Mouse (Mus musculus) forebrain, embryonic 11.5 days (tissue): Measurements from ENCODE around the gene Topors. TPM values are rescaled to one million over a fixed set of nuclear protein-coding genes. Genes with fewer than 3 reads are reported as not detected.

Experiments used
- ATAC-seq: fragments of 200-750 bp; cut with Nextera tagmentation; replicated peaks from 2 replicates; pipeline ENCODE4 v1.8.0; 2017; ENCODE audit warnings: moderate TSS enrichment; ENCODE audit not compliant: low FRiP score
- DNase-seq: peaks from one replicate; pipeline ENCODE4 v3.0.0-alpha.2; 2017; ENCODE audit warnings: low spot score
- H3K27ac ChIP-seq: fragments of 300-500 bp; sonication (generic); 2 replicates; pipeline ENCODE4 v1.5.1; 2014; ENCODE audit warnings: low read depth, low read length
- H3K27me3 ChIP-seq: fragments of 300-500 bp; sonication (generic); 2 replicates; pipeline ENCODE4 v1.6.1; 2014; ENCODE audit warnings: mild to moderate bottlenecking, low read length, mixed read lengths; ENCODE audit not compliant: control insufficient read depth, insufficient read depth
- H3K36me3 ChIP-seq: fragments of 300-500 bp; sonication (generic); 2 replicates; pipeline ENCODE4 v1.6.1; 2014; ENCODE audit warnings: mild to moderate bottlenecking, low read length, moderate library complexity, mixed read lengths; ENCODE audit not compliant: control insufficient read depth, insufficient read depth
- H3K4me1 ChIP-seq: fragments of 300-500 bp; sonication (generic); replicated peaks from 2 replicates; pipeline ENCODE4 v1.6.1; 2014; ENCODE audit warnings: low read length, mixed read lengths; ENCODE audit not compliant: control insufficient read depth, insufficient read depth
- H3K4me2 ChIP-seq: fragments of 300-500 bp; sonication (generic); 2 replicates; pipeline ENCODE4 v1.6.1; 2014; ENCODE audit warnings: low read depth, mild to moderate bottlenecking, low read length, moderate library complexity, mixed read lengths; ENCODE audit not compliant: severe bottlenecking
- H3K4me3 ChIP-seq: fragments of 300-500 bp; sonication (generic); 2 replicates; pipeline ENCODE4 v1.5.1; 2014; ENCODE audit warnings: low read depth, low read length
- H3K9ac ChIP-seq: fragments of 300-500 bp; sonication (generic); 2 replicates; pipeline ENCODE4 v1.6.1; 2014; ENCODE audit warnings: low read length
- H3K9me3 ChIP-seq: fragments of 300-500 bp; sonication (generic); 2 replicates; pipeline ENCODE4 v1.6.1; 2016; ENCODE audit warnings: low read length, mixed read lengths; ENCODE audit not compliant: control insufficient read depth
- WGBS: fragments of 180-500 bp; shearing (Covaris S2); extraction: QIAGEN DNeasy Blood & Tissue Kit; methylation state at CpG from one replicate; pipeline ENCODE4 v1.1.7; 2014; 5-methylcytosine and 5-hydroxymethylcytosine counted together
- polyA plus RNA-seq: library from polyadenylated mRNA; unstranded; fragments of >200 nt; fragmentation: Nextera tagmentation; extraction: Ambion mirVana; gene quantifications from 2 replicates; pipeline ENCODE4 v1.2.1, GENCODE M21; 2014

The Topors gene
- 51.3 and 54.2 TPM in 2 replicates for polyA plus RNA-seq

DNA sequence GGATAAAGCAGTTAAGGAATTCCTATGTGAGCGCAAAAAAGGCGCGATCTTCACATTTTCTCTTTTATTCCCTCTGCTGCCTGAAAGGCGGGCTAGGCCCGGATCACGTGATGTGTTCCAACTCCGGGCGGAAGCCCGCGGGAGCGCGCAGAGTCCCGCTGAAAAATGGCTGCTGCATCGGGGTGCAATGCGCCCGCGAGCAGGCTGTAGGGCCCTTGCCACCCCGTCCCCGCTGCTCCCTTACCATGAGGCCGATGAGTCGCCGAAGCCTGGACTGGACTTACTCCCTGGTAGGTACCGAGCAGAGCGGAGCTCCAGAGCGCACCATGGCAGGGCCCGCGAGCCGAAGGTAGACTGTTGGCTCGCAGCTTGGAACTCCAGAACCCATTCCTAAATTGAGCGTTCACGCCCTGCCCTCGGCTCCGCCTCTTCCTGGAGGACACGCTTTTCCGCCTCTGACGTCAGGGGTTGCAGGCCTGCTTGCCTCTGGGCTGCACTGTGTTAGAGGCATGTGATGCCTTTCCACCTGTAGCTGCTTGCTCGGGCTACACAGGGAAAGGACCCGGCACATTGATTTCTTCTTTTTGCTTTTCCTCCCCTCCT lies at the start of gene Topors, which contains the start of gene Smim27:
Gene Topors (minus strand): TSS at position 421 of the 603 bp plus-strand sequence.
Gene Smim27 (plus strand): TSS at position 150 of the 603 bp plus-strand sequence.
- Histone ChIP-seq H3K4me3 (peak within 1 kb of the TSS; percentile 79), H3K36me3 (no peaks in the 10 kb centered on the region; the same call in 1 of the 2 replicates), H3K27me3 (no peaks in the 10 kb centered on the region), H3K9ac (peak within 1 kb of the TSS; percentile 62), H3K9me3 (no peaks in the 10 kb centered on the region), H3K27ac (peak within 1 kb of the TSS; percentile 92), H3K4me2 (peak within 1 kb of the TSS; percentile 81), H3K4me1 (peaks cover 8% of the 10 kb centered on the region; the same call in 1 of the 2 replicates)
- ATAC-seq (peak; percentile 94), DNase-seq (peak; percentile 96)
- under 1% methylated on average over 38 of the region's 38 CpGs for whole genome bisulfite sequencing

DNA sequence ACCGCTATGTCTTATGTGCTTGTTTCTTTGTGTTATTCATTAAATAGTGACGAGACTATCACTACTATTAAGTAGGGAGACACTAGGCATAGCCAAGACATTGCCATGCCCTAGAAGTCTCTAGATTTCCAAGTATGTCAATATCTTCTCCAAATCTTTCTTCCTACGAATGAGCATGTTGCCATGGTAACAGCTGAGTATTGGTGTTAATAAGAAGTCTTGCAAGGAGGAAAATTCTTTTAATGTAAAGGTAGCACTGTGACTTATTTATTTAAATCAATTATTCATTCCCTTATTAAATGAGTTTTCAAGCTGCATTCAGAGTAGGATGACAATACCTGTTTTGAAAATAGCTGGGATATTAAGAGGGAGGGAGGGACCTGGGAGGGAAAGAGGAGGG lies 47.8 kb upstream of the Topors start:
- Histone ChIP-seq H3K9ac (no peak overlapping the region), H3K9me3 (no peaks in the 10 kb centered on the region), H3K36me3 (no peaks in the 10 kb centered on the region), H3K27me3 (no peaks in the 10 kb centered on the region), H3K27ac (no peak overlapping the region), H3K4me1 (no peaks in the 10 kb centered on the region), H3K4me3 (no peak overlapping the region), H3K4me2 (no peak overlapping the region)
- ATAC-seq (no peak), DNase-seq (no peak)
- 81% methylated on average over 3 of the region's 3 CpGs for WGBS

DNA sequence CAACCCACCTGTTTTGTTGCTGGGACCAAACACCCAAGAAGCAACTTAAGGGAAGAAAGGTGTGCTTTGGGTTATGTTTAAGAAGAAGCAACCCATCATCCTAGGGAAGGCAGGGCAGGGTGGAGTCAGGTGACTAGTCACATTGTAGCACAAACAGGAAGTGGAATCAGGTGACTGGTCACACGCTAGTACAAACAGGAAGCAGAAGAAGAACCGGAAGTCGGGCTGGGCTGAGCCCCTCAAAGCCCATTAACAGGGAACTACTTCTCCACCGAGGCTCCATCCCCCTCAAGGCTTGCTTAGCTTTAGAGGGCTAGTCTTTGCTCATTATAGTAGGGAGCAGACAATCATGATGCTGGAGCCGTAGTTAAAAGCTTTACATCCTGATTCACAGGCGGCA lies 43.4 kb upstream of the Topors start:
- no peak overlapping the region for H3K9ac ChIP-seq
- DNase-seq (no peak), ATAC-seq (no peak)
- H3K36me3 ChIP-seq: no peaks in the 10 kb centered on the region
- 79% methylated on average over 6 of the region's 6 CpGs for WGBS
- no peaks in the 10 kb centered on the region for H3K27me3 ChIP-seq
- no peak overlapping the region for H3K4me2 ChIP-seq
- no peaks in the 10 kb centered on the region for H3K9me3 ChIP-seq
- no peaks in the 10 kb centered on the region for H3K4me1 ChIP-seq
- no peak overlapping the region for H3K27ac ChIP-seq
- no peak overlapping the region for H3K4me3 ChIP-seq

DNA sequence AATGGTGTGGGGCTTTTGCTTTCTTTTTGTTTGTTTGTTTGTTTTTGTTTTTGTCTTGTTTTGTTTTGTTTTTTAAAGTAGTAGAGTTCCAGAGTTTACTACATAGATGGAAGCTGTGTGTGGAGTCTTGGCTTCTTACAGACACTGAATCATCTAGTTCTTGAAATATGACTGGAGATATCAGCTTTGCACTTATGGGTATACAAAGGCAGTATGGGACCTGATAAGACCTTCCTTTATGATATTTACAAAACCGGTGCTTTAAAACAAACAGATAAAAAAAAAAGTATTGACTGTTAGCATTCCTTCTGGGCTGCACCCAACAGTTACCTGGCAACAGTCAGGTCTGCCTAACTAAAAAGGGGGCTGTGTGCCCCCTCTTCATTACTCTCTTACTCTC lies 42.6 kb upstream of the Topors start:
- H3K9me3 ChIP-seq: no peaks in the 10 kb centered on the region
- H3K36me3 ChIP-seq: no peaks in the 10 kb centered on the region
- H3K27ac ChIP-seq: no peak overlapping the region
- H3K4me2 ChIP-seq: no peak overlapping the region
- no peak overlapping the region for H3K9ac ChIP-seq
- ATAC-seq (no peak), DNase-seq (no peak)
- H3K4me3 ChIP-seq: no peak overlapping the region
- no peaks in the 10 kb centered on the region for H3K4me1 ChIP-seq
- 89% methylated on average over 1 of the region's 1 CpGs for WGBS
- no peaks in the 10 kb centered on the region for H3K27me3 ChIP-seq

DNA sequence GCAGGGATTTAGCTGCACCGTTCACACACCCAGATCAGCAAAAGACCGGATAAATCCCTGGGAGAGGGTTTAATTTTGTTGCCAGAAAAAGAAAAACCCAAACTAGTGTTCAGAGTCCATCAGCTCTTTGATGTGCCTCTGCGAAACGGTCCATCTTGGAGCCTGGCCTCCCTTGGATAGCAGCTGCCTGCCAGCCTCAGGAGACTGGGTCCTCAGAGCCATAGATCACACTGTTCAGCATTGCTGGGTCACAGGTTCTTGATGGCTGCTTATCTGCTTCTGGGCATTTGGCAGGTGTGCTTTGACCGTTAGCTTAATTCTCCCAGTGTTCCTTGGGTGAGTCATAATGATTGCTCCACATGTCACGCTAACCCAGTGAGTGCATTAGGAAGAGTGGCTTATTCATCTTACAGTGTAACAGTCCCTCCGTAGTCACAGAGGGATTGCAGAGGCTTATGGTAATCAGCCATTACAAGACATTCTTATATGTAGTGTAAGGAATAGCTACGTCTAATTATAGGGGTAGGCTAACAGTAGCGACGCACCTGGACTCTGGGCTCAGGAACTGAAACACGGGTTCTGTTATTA lies 41.2 kb upstream of the Topors start:
- no peak overlapping the region for H3K4me3 ChIP-seq
- H3K4me2 ChIP-seq: no peak overlapping the region
- DNase-seq (no peak), ATAC-seq (no peak)
- H3K9ac ChIP-seq: no peak overlapping the region
- no peaks in the 10 kb centered on the region for H3K9me3 ChIP-seq
- WGBS: 86% methylated on average over 11 of the region's 11 CpGs
- H3K36me3 ChIP-seq: no peaks in the 10 kb centered on the region
- H3K4me1 ChIP-seq: no peaks in the 10 kb centered on the region
- no peak overlapping the region for H3K27ac ChIP-seq
- H3K27me3 ChIP-seq: no peaks in the 10 kb centered on the region

DNA sequence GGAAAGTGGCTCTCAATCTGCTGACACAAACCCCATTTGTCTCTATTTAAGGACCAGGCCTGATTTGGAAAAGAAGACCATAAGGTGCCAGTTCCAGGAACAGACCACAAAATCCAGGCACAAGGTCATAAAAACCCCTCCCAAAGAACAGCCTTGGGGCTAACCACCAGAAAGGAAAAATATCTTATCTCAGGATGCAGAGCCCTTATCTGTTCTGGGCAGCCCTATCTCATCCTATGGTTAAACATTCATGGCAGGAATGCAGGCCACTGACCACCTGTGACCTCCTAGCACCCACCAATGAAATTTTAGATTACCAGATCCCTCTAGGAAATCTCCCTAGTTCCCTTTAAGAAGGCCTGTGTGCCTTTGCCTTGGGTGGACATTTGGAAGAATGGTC lies 40.0 kb upstream of the Topors start:
- DNase-seq (no peak), ATAC-seq (no peak)
- H3K27me3 ChIP-seq: no peaks in the 10 kb centered on the region
- no peaks in the 10 kb centered on the region for H3K4me1 ChIP-seq
- H3K36me3 ChIP-seq: no peaks in the 10 kb centered on the region
- no peak overlapping the region for H3K27ac ChIP-seq
- H3K9ac ChIP-seq: no peak overlapping the region
- H3K4me3 ChIP-seq: no peak overlapping the region
- no peaks in the 10 kb centered on the region for H3K9me3 ChIP-seq
- H3K4me2 ChIP-seq: no peak overlapping the region

DNA sequence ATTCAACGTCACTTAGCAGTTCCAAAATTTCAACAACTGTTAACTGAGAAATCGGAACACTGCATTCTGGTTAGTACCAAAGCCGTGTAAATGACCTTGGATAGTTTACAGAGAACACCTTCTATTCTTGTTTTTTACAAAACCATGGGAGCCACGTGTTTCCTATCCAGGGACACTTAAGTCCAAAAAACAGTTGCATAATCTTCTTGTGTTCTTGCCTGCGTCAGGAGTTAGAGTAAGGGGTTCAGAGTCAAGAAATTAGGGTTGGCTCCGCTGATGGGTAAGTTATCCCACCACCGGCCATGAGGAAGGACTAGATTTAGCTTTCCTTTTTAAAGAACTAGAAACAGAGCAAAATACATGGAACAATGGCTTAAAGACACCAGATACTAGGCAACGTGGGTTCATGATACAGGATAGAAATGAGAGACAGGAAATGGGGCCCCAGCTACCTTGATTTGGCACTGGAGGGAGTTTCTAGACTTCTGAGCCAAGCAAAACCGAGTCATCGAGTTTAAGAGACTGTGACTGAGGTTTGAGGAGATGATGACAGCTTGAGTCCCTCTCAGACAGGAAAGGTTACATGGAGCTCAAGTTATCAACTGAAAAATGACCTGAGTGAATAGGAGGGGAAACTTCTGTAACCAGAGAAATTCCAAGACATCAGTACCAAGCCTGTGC lies 32.9 kb upstream of the Topors start:
- Histone ChIP-seq H3K4me1 (no peaks in the 10 kb centered on the region), H3K9ac (no peak overlapping the region), H3K4me2 (no peak overlapping the region), H3K27me3 (no peaks in the 10 kb centered on the region), H3K27ac (no peak overlapping the region), H3K9me3 (no peaks in the 10 kb centered on the region), H3K36me3 (no peaks in the 10 kb centered on the region), H3K4me3 (no peak overlapping the region)
- DNase-seq (no peak), ATAC-seq (no peak)
- WGBS: 84% methylated on average over 10 of the region's 10 CpGs

DNA sequence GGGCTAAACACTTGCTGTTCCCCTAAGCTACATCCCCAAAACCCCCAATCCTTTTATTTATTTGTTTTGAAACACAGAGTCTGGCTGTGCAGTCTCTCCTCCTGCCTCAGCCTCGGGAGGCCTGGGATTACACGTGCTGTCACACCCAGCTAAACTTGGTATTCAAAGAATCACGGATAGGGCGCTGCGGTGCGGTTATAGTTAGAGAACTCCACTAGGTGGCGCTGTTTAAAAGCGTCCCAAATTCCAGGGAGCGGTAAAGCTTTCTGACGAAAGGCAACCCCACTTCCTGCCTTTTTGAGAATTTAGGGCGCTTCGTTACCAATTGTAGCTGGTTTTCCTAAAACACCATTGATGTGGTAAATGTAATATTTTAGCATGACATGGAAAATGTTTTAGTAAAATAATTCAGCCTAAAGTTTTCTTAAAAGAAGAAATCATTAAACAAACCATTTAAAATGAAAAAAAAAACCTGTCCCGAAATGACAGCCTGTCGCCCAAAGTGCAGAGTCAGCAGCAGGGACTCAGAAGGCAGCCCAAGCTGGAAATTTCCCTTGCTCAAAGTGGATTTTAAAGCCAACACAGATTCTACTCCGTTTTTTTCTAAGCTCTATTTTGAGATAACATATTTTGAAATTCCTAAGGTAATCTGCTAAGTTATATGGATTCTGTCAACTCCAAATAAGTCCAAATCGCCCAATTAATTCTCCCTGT lies 31.6 kb upstream of the Topors start:
- no peaks in the 10 kb centered on the region for H3K27me3 ChIP-seq
- WGBS: 15% methylated on average over 16 of the region's 16 CpGs
- H3K4me2 ChIP-seq: peak overlapping the region; percentile 27; the same call in 1 of the 2 replicates
- no peak overlapping the region; the same call in 1 of the 2 replicates for H3K9ac ChIP-seq
- H3K9me3 ChIP-seq: no peaks in the 10 kb centered on the region
- DNase-seq (peak; percentile 86), ATAC-seq (peak; percentile 89)
- no peaks in the 10 kb centered on the region for H3K4me1 ChIP-seq
- no peaks in the 10 kb centered on the region for H3K36me3 ChIP-seq
- H3K27ac ChIP-seq: no peak overlapping the region
- H3K4me3 ChIP-seq: no peak overlapping the region; the same call in 1 of the 2 replicates
